Mouse (Mus musculus) inflammation-experienced regulatory T-cells, adult 16 weeks (primary cell): ENCODE data around the gene Gm3453. TPM values are rescaled to one million over a fixed set of nuclear protein-coding genes. Genes with fewer than 3 reads are reported as not detected.

Experiments used
- polyA plus RNA-seq: library from polyadenylated mRNA; unstranded; fragments of 100-300 nt; shearing (Covaris generic); gene quantifications from one replicate; pipeline ENCODE4 v1.2.1, GENCODE M21; 2017

Gm3453 gene
- not detected for polyA plus RNA-seq

DNA sequence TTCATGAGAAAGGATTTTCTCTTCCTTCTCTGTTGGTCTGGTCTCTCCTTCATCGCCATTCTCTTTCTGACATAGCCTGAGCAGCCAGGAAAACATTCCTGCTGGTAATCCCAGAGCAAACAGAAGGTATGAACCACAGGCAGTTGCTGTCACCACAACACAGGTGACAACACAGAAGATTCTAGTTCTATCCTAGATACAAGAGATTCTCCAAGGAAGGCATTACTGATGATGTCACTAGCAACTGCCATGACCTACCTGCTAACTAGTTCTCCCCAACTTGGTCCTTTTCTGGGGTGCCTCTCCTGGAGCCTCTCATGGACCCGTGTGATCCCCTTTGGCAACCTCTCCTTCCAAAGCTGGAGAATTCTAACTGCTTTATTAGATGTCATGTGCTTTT lies at the start of gene Gm3453:
Gene Gm3453 (minus strand): TSS at position 101 of the 400 bp plus-strand sequence.

DNA sequence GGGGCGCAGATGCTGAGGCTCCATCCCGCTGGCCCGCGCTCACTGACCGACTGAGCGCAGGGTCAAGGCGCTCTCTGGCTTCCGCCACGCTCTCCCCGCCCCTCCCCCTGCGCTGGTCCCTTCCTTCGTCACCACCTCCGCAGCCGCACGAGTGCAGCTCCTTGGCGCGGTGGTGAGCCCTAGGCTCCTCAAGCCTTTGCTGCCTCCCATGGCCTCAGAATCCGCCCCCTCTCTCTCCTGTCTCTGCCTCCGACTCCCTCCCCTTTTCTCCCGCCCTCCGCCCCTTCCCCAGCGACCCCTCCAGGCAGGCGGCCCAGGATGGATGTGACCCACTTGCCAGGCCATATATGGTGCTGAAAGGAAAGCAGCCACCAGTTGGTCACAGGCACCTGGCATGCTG lies 17.3 kb downstream of the Gm3453 start, which contains the start of gene Gm3248:
Gene Gm3248 (minus strand): TSS at position 111 of the 400 bp plus-strand sequence.

Other genes starting within 250 kb of the Gm3453 start
- not detected for gene Gm3373, start 237.6 kb downstream of the Gm3453 start, polyA plus RNA-seq
- 6.4 TPM for gene Gm3383, start 171.2 kb downstream of the Gm3453 start, polyA plus RNA-seq
- gene Gm3424, start 148.8 kb downstream of the Gm3453 start, polyA plus RNA-seq, result not detected
- gene Gm8237, start 98.8 kb downstream of the Gm3453 start, polyA plus RNA-seq, result 2.5 TPM
- gene Gm3248, start 17.4 kb downstream of the Gm3453 start, polyA plus RNA-seq, result 4.5 TPM
- gene Gm6337, start 79.1 kb upstream of the Gm3453 start, polyA plus RNA-seq, result not detected
- gene Gm8206, start 114.8 kb upstream of the Gm3453 start, polyA plus RNA-seq, result 4.4 TPM
- gene Gm3468, start 129.5 kb upstream of the Gm3453 start, polyA plus RNA-seq, result 9.6 TPM
- gene Gm3476, start 146.7 kb upstream of the Gm3453 start, polyA plus RNA-seq, result not detected
- gene Gm21560, start 240.2 kb upstream of the Gm3453 start, polyA plus RNA-seq, result not detected